Mouse (Mus musculus) CH12.LX (cell line): ENCODE measurements around the gene Fgfr2. TPM values are rescaled to one million over a fixed set of nuclear protein-coding genes. Genes with fewer than 3 reads are reported as not detected.

ENCODE experiments used
- DNase-seq: peaks from one replicate; pipeline ENCODE4 v3.0.0-alpha.2; 2013; ENCODE audit errors: extremely low read depth
- H3K27ac ChIP-seq: 2 replicates; pipeline ENCODE4 v1.5.1; 2012; ENCODE audit warnings: low read depth, mild to moderate bottlenecking, control low read depth, moderate library complexity; ENCODE audit not compliant: insufficient read depth
- H3K27me3 ChIP-seq: replicated peaks from 2 replicates; pipeline ENCODE3; 2012; ENCODE audit warnings: inconsistent platforms
- H3K36me3 ChIP-seq, 2 experiments: replicated peaks in 1 of 2; 2 replicates each; pipeline versions ENCODE3 to v1.6.1; 2012; ENCODE audit warnings: inconsistent platforms in 1 of 2, low read length in 1 of 2, mild to moderate bottlenecking in 1 of 2, mixed read lengths in 1 of 2, moderate library complexity in 1 of 2; ENCODE audit not compliant: control insufficient read depth in 1 of 2, insufficient read depth in 1 of 2
- H3K4me1 ChIP-seq, 2 experiments: 2 replicates each; pipeline ENCODE4 v1.6.1; 2012; ENCODE audit warnings: inconsistent platforms in 1 of 2, moderate library complexity in 1 of 2; ENCODE audit not compliant: insufficient read depth in 2 of 2, control insufficient read depth in 1 of 2
- H3K4me2 ChIP-seq: 2 replicates; pipeline ENCODE4 v1.6.1; 2012; ENCODE audit warnings: low read depth, mild to moderate bottlenecking, control low read depth; ENCODE audit not compliant: poor library complexity, insufficient read depth, severe bottlenecking
- H3K4me3 ChIP-seq, 3 experiments: fragments of 150-350 bp in 1 of 3; sonication (generic) in 1 of 3; replicated peaks in 1 of 3; 2 replicates each; pipeline versions ENCODE3 to v1.5.1; 2011 to 2012; ENCODE audit warnings: low read depth in 2 of 3, low read length in 2 of 3, mild to moderate bottlenecking in 2 of 3, moderate library complexity in 2 of 3, control low read depth in 1 of 3, improper control_type of control experiment in 1 of 3, inconsistent platforms in 1 of 3, mixed read lengths in 1 of 3; ENCODE audit not compliant: poor library complexity in 1 of 3
- H3K79me2 ChIP-seq: replicated peaks from 2 replicates; pipeline ENCODE4 v1.6.1; 2012; ENCODE audit warnings: mild to moderate bottlenecking, moderate library complexity; ENCODE audit not compliant: control insufficient read depth, poor library complexity, insufficient read depth, severe bottlenecking; ENCODE audit errors: extremely low read depth
- H3K9ac ChIP-seq: 2 replicates; pipeline ENCODE4 v1.6.1; 2012; ENCODE audit warnings: low read depth, mild to moderate bottlenecking, control low read depth, moderate library complexity; ENCODE audit not compliant: insufficient read depth
- H3K9me3 ChIP-seq: replicated peaks from 2 replicates; pipeline ENCODE3; 2012; ENCODE audit warnings: low read length, inconsistent platforms, mixed read lengths
- CHD1 ChIP-seq: IDR thresholded peaks from 2 replicates; pipeline ENCODE4 v1.6.1; 2012; ENCODE audit warnings: low read depth, low read length, improper control_type of control experiment, inconsistent platforms
- CHD2 ChIP-seq: IDR thresholded peaks from 2 replicates; pipeline ENCODE4 v1.6.1; 2011; ENCODE audit warnings: low read length, improper control_type of control experiment
- CTCF ChIP-seq, 2 experiments: IDR thresholded peaks in 1 of 2; conservative IDR thresholded peaks in 1 of 2; 2 replicates each; pipeline ENCODE4 v1.5.1; 2011 to 2012; ENCODE audit warnings: low read depth in 2 of 2, low read length in 2 of 2, improper control_type of control experiment in 1 of 2, inconsistent platforms in 1 of 2, mild to moderate bottlenecking in 1 of 2, moderate library complexity in 1 of 2
- ELF1 ChIP-seq: IDR thresholded peaks from 2 replicates; pipeline ENCODE4 v1.6.1; 2014; ENCODE audit warnings: low read depth, mild to moderate bottlenecking, inconsistent platforms, low read length, improper control_type of control experiment
- GABPA ChIP-seq: IDR thresholded peaks from 2 replicates; pipeline ENCODE4 v1.6.1; 2012; ENCODE audit warnings: low read depth, low read length, improper control_type of control experiment, inconsistent platforms; ENCODE audit not compliant: insufficient replicate concordance
- HCFC1 ChIP-seq: IDR thresholded peaks from 2 replicates; pipeline ENCODE4 v1.6.1; 2012; ENCODE audit warnings: low read depth, mild to moderate bottlenecking, inconsistent platforms, low read length, improper control_type of control experiment
- IRF4 ChIP-seq: IDR thresholded peaks from 2 replicates; pipeline ENCODE4 v1.6.1; 2014; ENCODE audit warnings: low read depth, mild to moderate bottlenecking, inconsistent platforms, low read length, improper control_type of control experiment
- KAT2A ChIP-seq: IDR thresholded peaks from 2 replicates; pipeline ENCODE4 v1.6.1; 2012; ENCODE audit warnings: low read length, improper control_type of control experiment, inconsistent platforms; ENCODE audit not compliant: insufficient replicate concordance
- MYC ChIP-seq: IDR thresholded peaks from 2 replicates; pipeline ENCODE4 v1.6.1; 2011; ENCODE audit warnings: low read depth, mild to moderate bottlenecking, improper control_type of control experiment, low read length
- NELFE ChIP-seq: IDR thresholded peaks from 2 replicates; pipeline ENCODE4 v1.6.1; 2011; ENCODE audit warnings: low read depth, low read length, improper control_type of control experiment
- POLR2AphosphoS2 ChIP-seq: IDR thresholded peaks from 2 replicates; pipeline ENCODE4 v1.6.1; 2011; ENCODE audit warnings: low read depth, low read length, improper control_type of control experiment
- SMC3 ChIP-seq: IDR thresholded peaks from 2 replicates; pipeline ENCODE4 v1.6.1; 2011; ENCODE audit warnings: low read depth, low read length, improper control_type of control experiment
- TCF12 ChIP-seq: IDR thresholded peaks from 2 replicates; pipeline ENCODE4 v1.6.1; 2014; ENCODE audit warnings: low read depth, mild to moderate bottlenecking, inconsistent platforms, low read length, improper control_type of control experiment
- UBTF ChIP-seq: IDR thresholded peaks from 2 replicates; pipeline ENCODE4 v1.6.1; 2012; ENCODE audit warnings: low read depth, mild to moderate bottlenecking, inconsistent platforms, low read length, improper control_type of control experiment, moderate library complexity
- USF2 ChIP-seq: conservative IDR thresholded peaks from 2 replicates; pipeline ENCODE4 v1.6.1; 2011; ENCODE audit warnings: low read depth, low read length, improper control_type of control experiment
- dilution Hi-C: fragments of 300-500 bp; cut with MboI; formaldehyde crosslinking; loops from 2 replicates; pipeline ENCODE4 v1.14.3; 2020; ENCODE audit warnings: low sequenced_read_pairs; ENCODE audit not compliant: extremely low pct_unique_long_range_greater_than_20kb, extremely low pct_ligation_motif_present
- in situ Hi-C: fragments of 300-500 bp; cut with MboI; formaldehyde crosslinking; loops from 3 replicates; pipeline ENCODE4 v1.14.3; 2019; ENCODE audit warnings: low sequenced_read_pairs, low pct_ligation_motif_present, low pct_unique_long_range_greater_than_20kb, mixed read lengths
- polyA plus RNA-seq: library from polyadenylated mRNA; unstranded; fragments of >175 nt; gene quantifications from 2 replicates; pipeline ENCODE4 v1.2.1, GENCODE M21; 2012; ENCODE audit warnings: low read depth; ENCODE audit not compliant: insufficient read length
- total RNA-seq, 2 experiments: library from RNA; depleted of rRNA; stranded (reverse); fragments of 300-350 nt in 1 of 2; fragments of >200 nt in 1 of 2; gene quantifications; 2 replicates each; pipeline ENCODE4 v1.2.3; 2012 to 2014

The Fgfr2 gene
- total and polyA plus RNA-seq, 3 experiments = not detected

DNA sequence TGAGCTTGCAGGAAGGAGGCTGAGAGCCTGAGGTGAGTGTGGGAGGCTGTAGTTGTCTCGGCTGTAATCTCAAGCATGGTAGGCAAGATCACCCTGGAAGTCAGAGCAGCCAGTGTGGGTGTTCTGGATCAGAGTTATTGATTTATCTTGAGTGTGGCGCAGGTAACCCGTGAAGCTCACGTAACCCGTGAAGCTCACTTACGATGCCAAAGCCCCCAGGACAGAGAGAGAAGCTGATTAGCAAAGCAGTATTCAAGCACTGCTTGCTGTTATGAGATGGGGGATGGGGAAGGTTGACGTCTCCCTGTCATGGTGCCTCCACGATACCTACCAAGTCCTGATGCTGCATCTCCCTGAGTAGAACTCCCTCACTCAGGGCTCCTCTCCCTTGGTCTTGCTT is 503.6 kb downstream of the Fgfr2 start:
- no peak overlapping the region for H3K27ac ChIP-seq
- in situ Hi-C loops (no loop called here), dilution Hi-C loops (no loop called here)
- TF ChIP-seq ELF1 (no peak), CHD2 (no peak), NELFE (no peak), USF2 (no peak), TCF12 (no peak), MYC (no peak), CHD1 (no peak), CTCF (conservative IDR thresholded peaks at IDR 0.05 in 1 of 2, IDR thresholded peaks at IDR 0.05 in 1 of 2; ENCODE audit: low read depth in 2 of 2, low read length in 2 of 2) (no peak), HCFC1 (no peak)
- DNase-seq = no peak
- H3K36me3 ChIP-seq = peaks cover 0 to 4% of the 10 kb centered on the region in 2 experiments
- no peaks in the 10 kb centered on the region for H3K79me2 ChIP-seq
- peaks cover 2 to 15% of the 10 kb centered on the region in 2 experiments; a peak in 2 of 4 replicates for H3K4me1 ChIP-seq
- no peak overlapping the region for H3K4me3 ChIP-seq
- H3K9ac ChIP-seq = no peak overlapping the region
- no peaks in the 10 kb centered on the region for H3K27me3 ChIP-seq
- H3K4me2 ChIP-seq = no peak overlapping the region
- no peaks in the 10 kb centered on the region for H3K9me3 ChIP-seq

DNA sequence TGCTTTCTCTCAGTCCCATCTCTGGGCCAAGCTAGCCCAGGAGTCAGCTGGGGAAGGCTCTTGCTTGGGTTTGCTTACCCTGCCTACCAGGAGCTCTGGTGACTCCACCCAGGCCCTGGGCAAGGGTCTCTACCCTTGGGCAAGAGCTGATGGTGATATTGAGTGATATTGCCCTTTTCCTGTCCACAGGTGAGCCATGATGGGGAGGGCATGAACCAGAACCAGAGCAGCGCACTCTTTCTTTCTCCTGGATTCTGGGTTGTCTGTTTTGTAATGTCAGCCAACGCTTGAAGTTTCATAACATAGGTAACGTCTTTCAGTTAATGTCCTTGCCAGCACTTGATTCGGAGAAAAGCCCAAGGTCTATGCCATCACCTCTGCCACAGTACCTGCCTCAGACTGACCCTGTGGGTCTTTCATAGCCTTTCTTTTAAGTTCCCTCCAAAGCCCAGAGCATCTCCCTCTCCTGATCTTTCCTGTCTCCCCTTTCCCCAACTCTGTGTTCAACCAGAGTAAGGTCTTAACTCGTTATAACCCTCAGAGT is 506.1 kb downstream of the Fgfr2 start:
- Histone ChIP-seq H3K79me2 (no peaks in the 10 kb centered on the region), H3K4me2 (no peak overlapping the region), H3K4me3 (no peak overlapping the region), H3K27ac (no peak overlapping the region), H3K9ac (no peak overlapping the region), H3K9me3 (no peaks in the 10 kb centered on the region), H3K36me3 (peaks cover 0 to 2% of the 10 kb centered on the region in 2 experiments), H3K27me3 (no peaks in the 10 kb centered on the region), H3K4me1 (peaks cover 2 to 34% of the 10 kb centered on the region in 2 experiments; a peak in 2 of 4 replicates)
- dilution Hi-C loops = no loop called here
- no peak for TF ChIP-seq IRF4
- no peak for TF ChIP-seq GABPA
- TF ChIP-seq KAT2A = no peak
- TF ChIP-seq HCFC1 = no peak
- no peak for TF ChIP-seq UBTF
- no peak for TF ChIP-seq NELFE
- no peak for TF ChIP-seq TCF12
- TF ChIP-seq ELF1 = no peak
- TF ChIP-seq USF2 = no peak
- no peak for TF ChIP-seq POLR2AphosphoS2
- no peak for TF ChIP-seq CHD2
- TF ChIP-seq SMC3 = no peak
- no peak for DNase-seq
- in situ Hi-C loops = no loop called here
